Mouse (Mus musculus) heart, embryonic 11.5 days (tissue): ENCODE data around the gene Tgif1. TPM values are rescaled to one million over a fixed set of nuclear protein-coding genes. Genes with fewer than 3 reads are reported as not detected.

ENCODE experiments used
- ATAC-seq: fragments of 200-750 bp; cut with Nextera tagmentation; replicated peaks from 2 replicates; pipeline ENCODE4 v1.8.0; 2017; ENCODE audit warnings: moderate library complexity; ENCODE audit not compliant: insufficient number of reproducible peaks, low FRiP score, low TSS enrichment
- H3K27ac ChIP-seq: fragments of 300-500 bp; sonication (generic); 2 replicates; pipeline ENCODE4 v1.5.1; 2014; ENCODE audit warnings: mild to moderate bottlenecking, low read depth, low read length
- H3K27me3 ChIP-seq: fragments of 300-500 bp; sonication (generic); 2 replicates; pipeline ENCODE4 v1.6.1; 2014; ENCODE audit warnings: mild to moderate bottlenecking, low read length, mixed read lengths; ENCODE audit not compliant: control insufficient read depth, insufficient read depth
- H3K36me3 ChIP-seq: fragments of 300-500 bp; sonication (generic); 2 replicates; pipeline ENCODE4 v1.6.1; 2014; ENCODE audit warnings: mild to moderate bottlenecking, low read length, moderate library complexity, mixed read lengths; ENCODE audit not compliant: control insufficient read depth, insufficient read depth
- H3K4me1 ChIP-seq: fragments of 300-500 bp; sonication (generic); 2 replicates; pipeline ENCODE4 v1.6.1; 2014; ENCODE audit warnings: low read length; ENCODE audit not compliant: control insufficient read depth, insufficient read depth
- H3K4me2 ChIP-seq: fragments of 300-500 bp; sonication (generic); 2 replicates; pipeline ENCODE4 v1.6.1; 2014; ENCODE audit warnings: mild to moderate bottlenecking, moderate library complexity
- H3K4me3 ChIP-seq: fragments of 300-500 bp; sonication (generic); 2 replicates; pipeline ENCODE4 v1.5.1; 2014; ENCODE audit warnings: low read depth, low read length
- H3K9ac ChIP-seq: fragments of 300-500 bp; sonication (generic); 2 replicates; pipeline ENCODE4 v1.6.1; 2014; ENCODE audit warnings: mild to moderate bottlenecking, low read depth, low read length, moderate library complexity
- H3K9me3 ChIP-seq: fragments of 300-500 bp; sonication (generic); replicated peaks from 2 replicates; pipeline ENCODE4 v1.6.1; 2016; ENCODE audit warnings: low read length; ENCODE audit not compliant: control insufficient read depth
- WGBS: fragments of 180-500 bp; shearing (Covaris S2); extraction: QIAGEN DNeasy Blood & Tissue Kit; methylation state at CpG from one replicate; pipeline ENCODE4 v1.1.7; 2014; ENCODE audit not compliant: insufficient replicate concordance; 5-methylcytosine and 5-hydroxymethylcytosine counted together
- polyA plus RNA-seq: library from polyadenylated mRNA; unstranded; fragments of >200 nt; fragmentation: Nextera tagmentation; extraction: Ambion mirVana; gene quantifications from 2 replicates; pipeline ENCODE4 v1.2.1, GENCODE M21; 2014

Tgif1 gene
- polyA plus RNA-seq, 1 experiment from 2014 or later: 31.5 TPM

DNA sequence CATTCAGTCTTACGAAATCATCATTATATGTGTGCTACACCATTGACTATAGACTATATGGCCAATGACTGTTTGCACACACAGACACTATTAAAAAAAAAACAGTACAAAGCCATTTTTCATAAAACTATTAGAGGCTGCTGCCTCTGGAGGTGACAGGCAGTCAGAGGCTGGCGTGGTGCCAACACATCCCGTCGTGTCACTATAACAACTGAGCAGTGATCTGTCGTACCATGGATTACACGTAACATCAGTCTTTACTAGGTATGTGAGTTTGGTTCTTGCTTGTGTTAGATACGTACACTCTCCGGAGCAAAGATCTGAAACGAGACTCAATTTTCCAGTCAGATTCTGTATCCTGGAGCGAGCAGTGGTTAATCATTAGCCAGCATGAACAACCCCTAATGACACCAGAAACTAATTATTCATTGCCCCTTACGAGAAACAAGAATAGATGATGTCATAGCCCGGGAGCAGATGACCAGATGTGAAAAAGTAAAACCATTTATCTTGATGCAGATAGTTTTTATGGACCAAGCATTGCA lies 3.6 kb upstream of the Tgif1 start:
- WGBS: 70% methylated on average over 12 of the region's 12 CpGs
- no peak for ATAC-seq
- H3K27me3 ChIP-seq: no peaks in the 10 kb centered on the region
- H3K9ac ChIP-seq: no peak overlapping the region
- no peak overlapping the region for H3K27ac ChIP-seq
- H3K4me3 ChIP-seq: no peak overlapping the region
- H3K36me3 ChIP-seq: no peaks in the 10 kb centered on the region
- no peak overlapping the region for H3K4me2 ChIP-seq
- no peaks in the 10 kb centered on the region for H3K9me3 ChIP-seq
- no peaks in the 10 kb centered on the region for H3K4me1 ChIP-seq

DNA sequence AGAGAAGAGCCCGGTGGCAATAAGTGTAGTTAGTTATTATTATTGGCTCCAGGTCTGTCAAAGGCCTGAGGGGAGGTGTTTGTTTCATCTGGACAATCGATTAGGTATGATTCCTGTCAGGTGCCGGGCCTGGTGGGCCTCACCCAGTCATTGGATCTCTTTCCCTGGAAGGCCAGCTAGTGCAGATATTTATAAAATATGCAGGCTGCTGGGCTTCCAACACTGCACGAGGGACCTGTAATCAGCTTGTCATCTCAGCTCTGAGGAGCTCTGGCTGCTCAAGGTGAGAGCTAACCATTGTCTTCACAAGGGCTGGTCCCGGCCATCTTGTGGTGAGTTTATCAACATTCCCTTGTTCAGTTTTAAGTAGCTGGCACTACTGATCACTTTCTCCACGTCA lies 675 bp upstream of the Tgif1 start:
- Histone ChIP-seq H3K4me3 (peak overlapping the region; percentile 66), H3K4me1 (no peaks in the 10 kb centered on the region), H3K36me3 (no peaks in the 10 kb centered on the region), H3K4me2 (peak overlapping the region; percentile 98), H3K27ac (no peak overlapping the region), H3K27me3 (no peaks in the 10 kb centered on the region), H3K9me3 (no peaks in the 10 kb centered on the region), H3K9ac (peak overlapping the region; percentile 81)
- no peak for ATAC-seq
- WGBS: 26% methylated on average over 6 of the region's 6 CpGs

DNA sequence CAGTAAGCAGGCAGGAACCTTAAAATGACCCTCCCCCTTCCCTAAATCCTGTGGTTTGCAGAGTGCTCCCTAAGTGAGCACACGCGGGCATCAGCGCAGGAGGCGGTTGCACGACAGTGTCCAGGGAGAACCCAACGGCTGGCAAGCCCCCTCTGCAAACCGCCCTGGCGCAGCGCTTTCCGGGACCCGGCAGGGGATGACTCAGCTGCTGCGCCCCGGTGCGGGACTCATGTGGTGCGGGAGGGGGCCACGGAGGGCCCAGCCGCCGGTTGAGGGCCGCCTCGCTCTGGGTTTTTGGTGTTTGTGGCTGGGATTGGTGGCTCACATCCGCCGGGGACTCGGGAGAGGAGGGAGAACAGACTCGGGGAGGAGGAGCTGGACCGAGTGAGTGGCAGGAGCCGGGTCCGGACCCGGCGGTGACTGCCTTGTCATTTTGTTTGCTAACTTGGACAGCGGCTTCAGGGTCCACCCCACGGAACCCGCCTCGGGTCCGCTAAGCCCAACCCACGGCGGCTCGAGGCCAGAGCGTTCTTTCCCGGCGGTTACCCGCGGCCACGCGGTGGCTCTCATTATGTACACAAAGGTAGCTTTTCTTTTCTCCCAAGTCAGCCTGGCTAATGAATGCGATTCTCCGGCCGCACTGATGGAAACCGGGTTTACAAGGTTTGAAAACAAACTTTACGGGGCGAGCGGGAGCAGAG lies 510 bp downstream of the Tgif1 start:
- Histone ChIP-seq H3K27me3 (no peaks in the 10 kb centered on the region), H3K4me2 (peak overlapping the region; percentile 98), H3K9me3 (no peaks in the 10 kb centered on the region), H3K36me3 (no peaks in the 10 kb centered on the region), H3K4me1 (no peaks in the 10 kb centered on the region), H3K9ac (peak overlapping the region; percentile 81), H3K4me3 (peak overlapping the region; percentile 66), H3K27ac (peak overlapping the region; percentile 94)
- ATAC-seq: peak; percentile 63
- under 1% methylated on average over 51 of the region's 51 CpGs for WGBS

DNA sequence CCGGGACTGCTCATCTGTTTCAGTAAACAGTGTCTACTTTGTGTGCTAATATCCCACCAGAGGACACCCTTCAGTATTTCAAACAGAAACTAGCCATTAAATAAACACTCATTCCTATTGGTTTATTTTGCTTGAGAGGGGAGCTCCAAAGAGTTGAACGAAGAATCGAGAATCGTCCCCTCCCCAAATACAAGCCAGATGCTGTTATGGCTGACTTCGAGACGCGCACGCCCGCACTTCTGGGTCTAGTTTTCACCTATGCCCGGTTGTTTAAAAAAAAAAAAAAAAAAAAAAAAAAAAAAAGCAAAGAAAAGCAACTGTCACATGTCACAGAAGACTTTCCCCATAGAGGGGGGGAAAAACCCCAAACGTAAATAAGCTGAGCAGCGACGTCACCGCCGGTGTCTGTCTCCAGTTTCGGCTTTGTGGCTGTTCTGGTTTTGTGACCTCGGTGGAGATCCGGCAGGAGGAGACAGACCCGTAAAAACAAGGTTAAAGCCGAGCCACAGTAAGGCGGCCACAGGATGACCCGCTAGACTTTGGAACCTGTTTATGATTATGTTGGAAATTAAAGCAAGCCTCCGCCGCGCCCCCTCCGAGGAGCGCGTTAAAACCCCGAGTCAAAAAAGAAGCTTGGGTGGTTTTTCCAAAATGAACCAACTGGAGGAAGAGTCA lies 1.2 kb downstream of the Tgif1 start:
- WGBS: under 1% methylated on average over 29 of the region's 29 CpGs
- no peaks in the 10 kb centered on the region for H3K4me1 ChIP-seq
- H3K27me3 ChIP-seq: no peaks in the 10 kb centered on the region
- no peak for ATAC-seq
- H3K9me3 ChIP-seq: no peaks in the 10 kb centered on the region
- peak overlapping the region; percentile 98 for H3K4me2 ChIP-seq
- no peaks in the 10 kb centered on the region for H3K36me3 ChIP-seq
- peak overlapping the region; percentile 66 for H3K4me3 ChIP-seq
- H3K27ac ChIP-seq: peak overlapping the region; percentile 95
- H3K9ac ChIP-seq: peak overlapping the region; percentile 81

DNA sequence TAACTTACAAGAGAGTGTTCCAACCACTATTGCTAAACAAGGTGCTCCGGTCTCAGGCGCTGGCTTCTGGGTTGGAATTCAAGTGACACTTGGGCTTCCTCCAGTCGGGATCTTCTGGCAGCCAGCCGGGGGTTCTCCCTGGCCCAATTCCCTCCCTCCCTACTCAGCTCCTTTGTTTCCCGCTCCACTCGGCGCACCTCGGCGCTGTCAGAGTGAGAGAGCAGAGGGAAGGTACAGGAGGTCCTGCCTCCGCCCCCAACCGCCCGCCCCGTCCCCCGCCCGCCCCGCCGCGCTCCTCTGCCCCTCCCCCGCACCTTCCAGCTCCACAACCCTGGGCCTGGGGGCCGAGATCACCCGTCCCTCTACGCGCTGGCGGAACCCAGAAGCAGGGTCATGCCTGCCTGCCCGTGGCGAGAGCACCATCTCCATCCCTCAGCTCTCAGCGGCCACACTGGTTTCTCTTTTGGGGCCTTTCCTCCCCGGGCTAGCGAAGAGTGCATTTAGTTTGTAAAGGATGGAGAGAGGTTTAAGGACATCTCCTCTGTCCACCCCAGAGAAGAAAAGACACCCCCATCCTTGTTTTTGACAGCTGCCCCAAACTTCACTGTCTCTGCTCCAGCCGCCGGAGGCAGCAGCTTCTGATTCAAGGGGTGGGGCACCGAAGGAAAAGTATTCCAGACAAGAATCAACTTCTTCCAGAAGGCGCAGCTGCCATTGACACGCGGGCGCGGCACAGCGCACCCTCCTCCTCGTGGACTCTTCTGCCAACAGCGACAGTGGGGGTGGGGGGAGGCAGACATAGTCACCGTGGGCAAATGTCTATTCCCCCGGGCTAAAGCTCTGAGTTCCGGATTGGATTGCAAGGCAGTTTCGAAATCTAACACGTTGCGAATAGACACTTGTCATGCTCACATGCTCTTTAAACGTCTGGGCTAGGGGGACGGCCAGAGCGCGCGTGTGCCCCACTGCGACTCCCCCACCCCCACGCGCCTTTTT lies 2.1 kb downstream of the Tgif1 start:
- peak overlapping the region; percentile 98 for H3K4me2 ChIP-seq
- no peaks in the 10 kb centered on the region for H3K36me3 ChIP-seq
- peak overlapping the region; percentile 81 for H3K9ac ChIP-seq
- peak; percentile 72 for ATAC-seq
- no peaks in the 10 kb centered on the region for H3K9me3 ChIP-seq
- under 1% methylated on average over 51 of the region's 54 CpGs for WGBS
- no peaks in the 10 kb centered on the region for H3K27me3 ChIP-seq
- H3K4me1 ChIP-seq: no peaks in the 10 kb centered on the region
- peak overlapping the region; percentile 95 for H3K27ac ChIP-seq
- H3K4me3 ChIP-seq: peak overlapping the region; percentile 66

DNA sequence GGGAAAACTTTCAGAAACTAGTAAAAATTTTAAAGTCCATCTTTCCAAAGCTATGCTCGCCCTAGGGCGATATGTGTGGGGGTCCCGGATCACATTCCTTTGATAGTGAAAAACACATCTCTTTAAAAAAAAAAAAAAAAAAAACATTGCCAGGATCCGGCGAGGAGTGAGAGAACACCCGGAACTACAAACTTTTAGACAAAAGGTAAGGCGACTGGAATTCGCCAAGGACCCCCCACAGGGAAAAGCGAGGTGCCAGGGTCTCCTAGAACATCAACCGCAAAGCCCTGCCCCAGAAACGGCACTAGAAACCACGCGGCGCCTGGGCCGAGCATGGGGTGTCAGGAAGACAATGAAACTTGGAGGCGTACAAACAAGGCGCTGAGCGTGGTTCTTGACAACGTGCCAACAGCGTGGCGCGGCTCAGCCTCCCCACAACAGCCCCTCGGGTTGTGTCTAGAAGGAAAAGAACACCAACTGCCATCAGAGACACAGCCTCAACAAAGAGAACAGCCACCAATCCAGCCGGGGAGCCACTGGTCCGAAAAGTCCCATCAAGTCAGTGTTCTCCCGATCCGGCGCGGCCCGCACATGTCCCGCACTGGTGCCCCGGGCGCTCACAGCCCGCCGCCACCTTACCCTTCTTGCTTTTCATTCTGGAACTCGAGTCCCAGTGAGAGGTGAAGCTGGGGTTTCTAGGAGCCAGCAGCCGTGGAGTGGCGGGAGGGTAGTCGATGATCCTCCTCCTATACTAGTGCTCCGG lies 2.9 kb downstream of the Tgif1 start:
- ATAC-seq: no peak
- H3K27ac ChIP-seq: peak overlapping the region; percentile 95
- H3K4me3 ChIP-seq: peak overlapping the region; percentile 66
- H3K4me1 ChIP-seq: no peaks in the 10 kb centered on the region
- H3K9me3 ChIP-seq: no peaks in the 10 kb centered on the region
- under 1% methylated on average over 40 of the region's 40 CpGs for WGBS
- H3K4me2 ChIP-seq: peak overlapping the region; percentile 98
- no peaks in the 10 kb centered on the region for H3K27me3 ChIP-seq
- H3K9ac ChIP-seq: peak overlapping the region; percentile 81
- peaks cover 2% of the 10 kb centered on the region; the same call in 1 of the 2 replicates for H3K36me3 ChIP-seq

DNA sequence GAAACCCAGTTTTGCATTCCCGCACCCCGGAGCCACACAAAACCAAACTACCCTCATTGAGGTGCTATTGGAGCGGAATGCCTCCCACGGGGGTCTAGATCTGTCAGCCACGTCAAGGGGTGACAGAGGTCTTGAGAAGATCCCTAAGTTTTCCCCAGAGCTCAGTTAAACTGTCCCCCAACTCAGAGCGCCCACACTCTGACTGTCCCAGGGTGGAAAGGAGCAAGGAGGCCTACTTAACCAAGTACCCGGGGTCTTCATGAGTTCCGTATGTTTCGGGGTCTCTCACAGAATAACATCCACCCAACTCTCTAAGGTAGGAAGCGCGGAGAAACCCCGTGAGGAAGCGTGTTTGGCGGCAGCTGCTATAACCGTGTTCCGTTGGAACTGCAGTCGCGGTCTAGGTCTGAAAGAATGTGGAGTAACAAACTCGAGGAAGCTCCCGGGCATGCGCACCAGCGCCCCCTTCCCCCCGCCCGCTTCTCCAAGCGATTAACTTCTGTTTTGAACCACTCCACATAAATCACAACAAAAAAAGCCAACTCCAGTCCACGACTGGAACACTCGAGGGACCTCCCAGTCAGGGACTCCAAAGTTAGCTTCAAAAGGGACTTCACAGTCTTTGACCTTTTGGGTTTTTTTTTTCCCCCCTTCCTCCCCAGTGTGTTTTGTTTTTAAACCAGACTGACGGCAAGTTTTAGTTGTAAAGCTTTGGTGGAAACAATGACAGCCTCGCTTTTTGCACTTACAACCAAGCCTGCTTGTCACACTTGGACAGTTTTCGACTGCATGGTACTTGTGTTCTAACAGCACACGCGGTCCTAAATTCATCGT lies 3.7 kb downstream of the Tgif1 start:
- Histone ChIP-seq H3K27ac (peak overlapping the region; percentile 95), H3K9ac (peak overlapping the region; percentile 81), H3K4me1 (peaks cover 3% of the 10 kb centered on the region; the same call in 1 of the 2 replicates), H3K9me3 (no peaks in the 10 kb centered on the region), H3K27me3 (no peaks in the 10 kb centered on the region), H3K36me3 (peaks cover 6% of the 10 kb centered on the region; the same call in 1 of the 2 replicates), H3K4me3 (peak overlapping the region; percentile 66), H3K4me2 (peak overlapping the region; percentile 98)
- no peak for ATAC-seq
- WGBS: under 1% methylated on average over 33 of the region's 33 CpGs
